Mouse (Mus musculus): Measurements from ENCODE around the gene Naa15. TPM values are rescaled to one million over a fixed set of nuclear protein-coding genes. Genes with fewer than 3 reads are reported as not detected.
"Not testable (repeated sequence)": the region's sequence is repeated elsewhere in the genome, so short reads cannot be mapped to it uniquely, and the experiment has no call there.

Naa15 gene
- polyA plus RNA-seq, 1 experiment from 2014 or later = 49.9 TPM

GRCm38 (mm10) chr3:51395461-51396145 is 19.3 kb upstream of the Naa15 start:
- no peak for ATAC-seq
- no peaks in the 10 kb centered on the region for H3K9me3 ChIP-seq (replicated peaks)
- H3K36me3 ChIP-seq = no peaks in the 10 kb centered on the region
- H3K27me3 ChIP-seq (replicated peaks) = peaks cover 56% of the 10 kb centered on the region
- H3K9ac ChIP-seq = no peak overlapping the region
- H3K4me1 ChIP-seq = peaks cover 29% of the 10 kb centered on the region
- H3K4me2 ChIP-seq = peak overlapping the region; percentile 84
- WGBS (ENCODE audit: insufficient replicate concordance) = 29% methylated on average over 19 of the region's 19 CpGs
- H3K4me3 ChIP-seq = peak overlapping the region; percentile 62
- no peak overlapping the region for H3K27ac ChIP-seq

GRCm38 (mm10) chr3:51396219-51397068 is 18.5 kb upstream of the Naa15 start, which contains the start of gene Mgarp:
Gene Mgarp, minus strand, starts transcription at chr3:51396738.
- H3K9me3 ChIP-seq (replicated peaks) = no peaks in the 10 kb centered on the region
- peak within 1 kb of the TSS; percentile 62 for H3K4me3 ChIP-seq
- peak within 1 kb of the TSS; percentile 84 for H3K4me2 ChIP-seq
- H3K27me3 ChIP-seq (replicated peaks) = peaks cover 53% of the 10 kb centered on the region
- H3K36me3 ChIP-seq = no peaks in the 10 kb centered on the region
- peak; percentile 90 for ATAC-seq
- no peak within 1 kb of the TSS for H3K27ac ChIP-seq
- 2% methylated on average over 41 of the region's 41 CpGs for WGBS (ENCODE audit: insufficient replicate concordance)
- H3K4me1 ChIP-seq = peaks cover 29% of the 10 kb centered on the region
- H3K9ac ChIP-seq = peak within 1 kb of the TSS; percentile 52

DNA sequence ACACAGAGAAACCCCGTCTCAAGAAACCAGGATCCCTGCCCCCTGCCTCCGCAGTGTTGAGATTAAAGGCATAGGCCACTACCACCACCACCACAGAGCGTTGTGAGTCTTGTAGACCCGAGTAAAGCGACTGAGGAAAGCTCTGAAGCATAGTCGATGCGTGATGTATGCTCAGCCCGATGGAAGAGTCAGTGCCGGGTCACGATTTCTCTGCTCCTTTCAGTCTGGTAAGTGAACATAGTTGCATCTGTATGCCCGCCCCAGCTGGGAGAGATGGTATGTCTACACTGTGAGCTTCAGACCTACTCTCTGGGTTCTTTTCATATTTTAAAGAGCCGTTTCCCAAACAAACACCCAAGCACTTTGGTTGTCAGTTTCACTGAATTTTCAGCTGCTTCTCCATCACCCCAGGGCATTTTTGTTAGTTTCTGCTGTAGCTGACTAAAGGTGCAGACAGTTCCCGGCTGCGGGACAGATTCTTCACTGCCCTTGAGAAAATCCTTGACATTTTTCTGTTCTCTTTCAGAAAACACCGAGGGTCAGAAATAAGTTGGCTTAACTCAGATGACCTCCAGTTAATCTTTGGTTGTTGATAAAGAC is 17.1 kb upstream of the Naa15 start:
- no peak overlapping the region for H3K4me2 ChIP-seq
- H3K27me3 ChIP-seq (replicated peaks) = peaks cover 44% of the 10 kb centered on the region
- peaks cover 3% of the 10 kb centered on the region for H3K36me3 ChIP-seq
- 62% methylated on average over 15 of the region's 15 CpGs for WGBS (ENCODE audit: insufficient replicate concordance)
- H3K9me3 ChIP-seq (replicated peaks) = no peaks in the 10 kb centered on the region
- H3K4me3 ChIP-seq = no peak overlapping the region
- peaks cover 27% of the 10 kb centered on the region for H3K4me1 ChIP-seq
- H3K27ac ChIP-seq = no peak overlapping the region
- H3K9ac ChIP-seq = no peak overlapping the region
- no peak for ATAC-seq

GRCm38 (mm10) chr3:51398667-51399066 is 16.3 kb upstream of the Naa15 start:
- Histone ChIP-seq H3K4me1 (peaks cover 27% of the 10 kb centered on the region), H3K4me3 (no peak overlapping the region), H3K4me2 (no peak overlapping the region), H3K9ac (no peak overlapping the region), H3K27ac (no peak overlapping the region), H3K36me3 (peaks cover 12% of the 10 kb centered on the region), H3K27me3 (replicated peaks) (peaks cover 42% of the 10 kb centered on the region), H3K9me3 (replicated peaks) (no peaks in the 10 kb centered on the region)
- ATAC-seq = no peak
- 20% methylated on average over 3 of the region's 3 CpGs for WGBS (ENCODE audit: insufficient replicate concordance)

DNA sequence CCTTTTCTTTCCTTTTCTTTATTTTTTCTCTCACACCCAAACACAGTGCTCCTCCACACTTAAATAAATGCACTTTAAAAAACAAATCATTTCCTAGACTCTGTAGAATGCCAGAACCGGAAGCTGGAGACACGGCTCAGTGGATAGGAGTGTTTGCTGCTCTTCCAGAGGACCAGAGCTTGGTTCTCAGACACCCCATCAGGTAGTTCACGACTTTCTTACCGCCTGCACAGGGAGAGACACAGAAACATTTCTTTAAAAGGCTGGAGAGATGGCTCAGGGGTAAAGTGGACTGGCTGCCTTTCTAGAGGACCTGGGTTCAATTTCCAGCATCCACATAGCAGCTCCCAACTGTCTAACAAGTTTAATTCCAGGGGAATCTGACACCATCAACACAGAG is 15.4 kb upstream of the Naa15 start:
- no peak overlapping the region for H3K4me2 ChIP-seq
- peaks cover 40% of the 10 kb centered on the region for H3K27me3 ChIP-seq (replicated peaks)
- no peak overlapping the region for H3K9ac ChIP-seq
- H3K4me1 ChIP-seq = peaks cover 27% of the 10 kb centered on the region
- no peak for ATAC-seq
- H3K9me3 ChIP-seq (replicated peaks) = no peaks in the 10 kb centered on the region
- no peak overlapping the region for H3K4me3 ChIP-seq
- H3K36me3 ChIP-seq = peaks cover 21% of the 10 kb centered on the region
- no peak overlapping the region for H3K27ac ChIP-seq
- 64% methylated on average over 4 of the region's 4 CpGs for WGBS (ENCODE audit: insufficient replicate concordance)

GRCm38 (mm10) chr3:51400682-51401081 is 14.3 kb upstream of the Naa15 start:
- 69% methylated on average over 10 of the region's 10 CpGs for WGBS (ENCODE audit: insufficient replicate concordance)
- H3K4me1 ChIP-seq = peaks cover 25% of the 10 kb centered on the region
- no peak for ATAC-seq

DNA sequence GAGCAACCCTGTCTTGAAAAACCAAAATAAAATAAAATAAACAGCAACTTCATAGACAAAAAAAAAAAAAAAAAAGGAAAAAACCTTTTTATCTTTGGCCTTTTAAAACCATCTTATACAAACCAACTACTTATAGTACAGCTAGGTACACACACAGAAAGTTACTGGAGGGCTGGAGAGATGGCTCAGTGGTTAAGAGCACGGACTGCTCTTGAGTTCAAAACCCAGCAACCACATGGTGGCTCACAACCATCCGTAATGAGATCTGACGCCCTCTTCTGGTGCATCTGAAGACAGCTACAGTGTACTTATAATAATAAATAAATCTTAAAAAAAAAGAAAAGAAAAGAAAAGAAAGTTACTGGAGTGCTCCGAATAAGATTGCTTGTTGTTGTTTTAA is 12.9 kb upstream of the Naa15 start:
- Histone ChIP-seq H3K4me1 (peaks cover 25% of the 10 kb centered on the region), H3K27me3 (replicated peaks) (peaks cover 24% of the 10 kb centered on the region), H3K36me3 (peaks cover 42% of the 10 kb centered on the region)
- H3K9ac ChIP-seq; H3K4me2 ChIP-seq; ATAC-seq; H3K4me3 ChIP-seq; H3K27ac ChIP-seq; H3K9me3 ChIP-seq (replicated peaks): not testable (repeated sequence)
- 44% methylated on average over 4 of the region's 4 CpGs for WGBS (ENCODE audit: insufficient replicate concordance)

More at GRCm38 (mm10) chr3:51400682-51401081, 14.3 kb upstream of the Naa15 start:
- Histone ChIP-seq H3K27me3 (replicated peaks) (peaks cover 31% of the 10 kb centered on the region), H3K36me3 (peaks cover 29% of the 10 kb centered on the region), H3K27ac (no peak overlapping the region), H3K9ac (no peak overlapping the region), H3K4me2 (no peak overlapping the region), H3K4me3 (no peak overlapping the region), H3K9me3 (replicated peaks) (no peaks in the 10 kb centered on the region)

GRCm38 (mm10) chr3:51402628-51403027 is 12.3 kb upstream of the Naa15 start:
- H3K27ac ChIP-seq = no peak overlapping the region
- H3K4me2 ChIP-seq = no peak overlapping the region
- no peaks in the 10 kb centered on the region for H3K9me3 ChIP-seq (replicated peaks)
- ATAC-seq = no peak
- 77% methylated on average over 12 of the region's 12 CpGs for WGBS (ENCODE audit: insufficient replicate concordance)
- H3K9ac ChIP-seq = no peak overlapping the region
- H3K4me1 ChIP-seq = peaks cover 28% of the 10 kb centered on the region
- peaks cover 20% of the 10 kb centered on the region for H3K27me3 ChIP-seq (replicated peaks)
- H3K4me3 ChIP-seq = no peak overlapping the region
- peaks cover 43% of the 10 kb centered on the region for H3K36me3 ChIP-seq

DNA sequence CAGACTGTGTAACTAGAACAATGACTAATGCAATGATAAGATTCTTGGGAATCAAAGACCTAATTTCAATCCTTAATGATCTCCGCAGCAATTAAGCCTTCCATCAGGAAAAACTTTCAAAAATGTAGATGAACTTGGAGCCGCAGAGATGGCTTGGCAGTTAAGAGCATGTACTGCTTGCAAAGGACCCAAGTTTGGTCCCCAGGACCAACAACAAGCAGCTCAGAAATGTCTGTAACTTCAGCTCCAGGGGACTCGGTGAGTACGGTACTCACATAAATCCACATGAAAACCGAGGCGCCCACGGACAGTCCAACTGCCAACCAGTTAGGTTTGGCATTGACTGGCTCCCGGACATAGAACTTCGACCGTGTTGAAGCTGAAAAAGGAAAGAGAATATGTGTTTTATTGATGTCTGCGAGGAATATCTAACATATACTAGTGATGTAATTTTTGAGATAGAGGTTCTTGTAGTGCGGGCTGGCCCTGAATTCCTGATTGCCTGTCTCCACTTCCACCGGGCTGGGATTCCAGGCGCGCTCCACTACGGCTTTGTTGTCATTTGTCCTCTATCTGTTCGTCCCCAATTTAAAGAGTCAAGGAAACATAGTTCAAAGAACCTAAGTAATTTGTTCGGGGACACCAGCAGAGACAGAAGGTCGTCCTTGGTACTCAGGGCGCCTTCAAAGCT is 6.9 kb upstream of the Naa15 start:
- Histone ChIP-seq H3K4me2 (peak overlapping the region; percentile 83), H3K9me3 (replicated peaks) (no peaks in the 10 kb centered on the region), H3K27me3 (replicated peaks) (no peaks in the 10 kb centered on the region), H3K4me3 (peak overlapping the region; percentile 87), H3K9ac (peak overlapping the region; percentile 89), H3K27ac (peak overlapping the region; percentile 87), H3K36me3 (peaks cover 37% of the 10 kb centered on the region), H3K4me1 (peaks cover 29% of the 10 kb centered on the region)
- ATAC-seq = peak; percentile 7; the same call in 1 of the 2 replicates
- WGBS (ENCODE audit: insufficient replicate concordance) = 19% methylated on average over 20 of the region's 20 CpGs

- Histone ChIP-seq H3K36me3 (peaks cover 31% of the 10 kb centered on the region), H3K4me3 (peak within 1 kb of the TSS; percentile 87), H3K9ac (peak within 1 kb of the TSS; percentile 89), H3K27me3 (replicated peaks) (no peaks in the 10 kb centered on the region), H3K9me3 (replicated peaks) (no peaks in the 10 kb centered on the region), H3K4me2 (peak within 1 kb of the TSS; percentile 83), H3K27ac (peak within 1 kb of the TSS; percentile 87), H3K4me1 (peaks cover 35% of the 10 kb centered on the region)
- WGBS (ENCODE audit: insufficient replicate concordance) = under 1% methylated on average over 40 of the region's 40 CpGs
- peak; percentile 84 for ATAC-seq
Measured at GRCm38 (mm10) chr3:51408561-51409183, 6.3 kb upstream of the Naa15 start, which contains the start of gene Ndufc1. Gene Ndufc1, minus strand, starts transcription at chr3:51408988.

DNA sequence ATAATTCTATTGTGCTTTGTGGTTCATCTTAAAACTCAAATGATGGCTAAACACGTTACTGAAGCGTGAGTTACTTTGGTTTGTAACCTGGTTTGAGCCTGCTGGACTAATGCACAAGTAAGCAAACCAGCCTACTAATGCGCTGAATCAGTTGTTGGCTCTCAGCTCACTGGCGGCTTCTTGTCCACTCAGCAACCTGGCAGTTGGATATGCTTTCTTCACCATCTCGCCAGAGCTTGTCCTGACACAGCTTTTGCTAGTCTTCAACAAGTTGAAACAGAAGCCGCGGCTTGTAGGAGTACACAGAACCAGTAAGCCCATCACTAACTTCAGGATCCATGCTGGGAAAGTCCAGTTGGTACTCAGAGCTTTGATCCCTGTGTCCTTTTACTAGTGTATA is 2.5 kb upstream of the Naa15 start:
- no peaks in the 10 kb centered on the region for H3K36me3 ChIP-seq
- no peaks in the 10 kb centered on the region for H3K27me3 ChIP-seq (replicated peaks)
- H3K9ac ChIP-seq = no peak overlapping the region
- 81% methylated on average over 7 of the region's 7 CpGs for WGBS (ENCODE audit: insufficient replicate concordance)
- no peak overlapping the region for H3K4me3 ChIP-seq
- no peak overlapping the region for H3K4me2 ChIP-seq
- H3K4me1 ChIP-seq = peaks cover 40% of the 10 kb centered on the region
- H3K9me3 ChIP-seq (replicated peaks) = no peaks in the 10 kb centered on the region
- H3K27ac ChIP-seq = no peak overlapping the region
- ATAC-seq = no peak

Data from liver, embryonic 12.5 days (tissue).